In the genomic region with DNA sequence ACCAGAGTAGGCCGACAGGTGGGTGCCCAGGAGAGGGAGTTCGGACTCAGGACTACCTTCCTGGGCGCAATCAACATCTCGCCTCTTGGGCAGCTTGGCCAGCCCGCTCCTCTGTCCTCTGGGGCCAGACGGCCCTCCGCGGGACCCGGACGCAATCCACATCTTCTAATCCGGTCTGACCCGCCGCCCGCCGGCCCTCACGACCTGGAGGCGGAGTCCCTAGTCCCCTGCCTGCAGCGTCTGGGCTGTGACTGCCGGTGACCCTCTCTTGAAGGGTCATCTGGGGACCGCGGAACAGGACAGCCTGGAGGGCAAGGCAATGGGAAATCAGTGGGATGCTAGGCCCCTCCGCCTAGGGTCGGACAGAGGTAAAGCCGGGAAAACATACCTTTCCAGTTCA, we compare ENCODE assay signal across 9 mouse cellular contexts. TPM values are rescaled to one million over a fixed set of nuclear protein-coding genes. Genes with fewer than 3 reads are reported as not detected.
A peak's percentile ranks its signal among the peaks of the same experiment; 100 is the strongest.
DNase-seq lines count a peak whose midpoint lies in the region; ATAC-seq and TF ChIP-seq lines count a peak whose summit lies in the region.
"Had no signal": no experiment of that assay in that cellular context is flagged by ENCODE, and none has a peak within 500 bp of the region (broad histone marks: within the 10 kb centered on the region; RNA-seq: fewer than 3 reads in every experiment).

No protein-coding gene starts in this region.

- no peak for TF ChIP-seq EP300 in liver, embryonic 14.5 days (IDR thresholded peaks at IDR 0.05; ENCODE audit: low read depth)

- peaks cover 4% of the 10 kb centered on the region; the same call in 1 of the 2 replicates for H3K4me1 ChIP-seq in kidney, postnatal 0 days (replicated peaks; ENCODE audit: insufficient read depth, low read length)
- H3K4me1 ChIP-seq in liver, embryonic 14.5 days (replicated peaks; ENCODE audit: control insufficient read depth in 2 of 2, insufficient read depth in 2 of 2, low read length in 1 of 2): peaks cover 11 to 18% of the 10 kb centered on the region in 2 experiments

- no peaks in the 10 kb centered on the region for H3K9me3 ChIP-seq in kidney, postnatal 0 days (replicated peaks; ENCODE audit: low read length)
- no peaks in the 10 kb centered on the region for H3K9me3 ChIP-seq in liver, embryonic 14.5 days (ENCODE audit: control insufficient read depth, low read length)
- H3K9me3 ChIP-seq: G1E had no signal

- no peak overlapping the region for H3K9ac ChIP-seq in kidney, postnatal 0 days (ENCODE audit: low read depth, low read length)
- no peak overlapping the region for H3K9ac ChIP-seq in liver, embryonic 14.5 days (replicated peaks)

- ATAC-seq in kidney, postnatal 0 days (replicated peaks; ENCODE audit: low FRiP score, low read depth): no peak
- no peak for ATAC-seq in liver, embryonic 14.5 days (ENCODE audit: insufficient read depth)
- no peak for ATAC-seq in erythroblast, adult 5-6 weeks (replicated peaks; ENCODE audit: low FRiP score, poor library complexity, severe bottlenecking)

- peak overlapping the region; percentile 81 for H3K4me2 ChIP-seq in kidney, postnatal 0 days (ENCODE audit: low read length)
- H3K4me2 ChIP-seq in liver, embryonic 14.5 days (ENCODE audit: low read depth): peak overlapping the region; percentile 71

- 7% methylated on average over 23 of the region's 24 CpGs for WGBS in kidney, postnatal 0 days
- 12% methylated on average over 23 of the region's 24 CpGs for WGBS in liver, embryonic 14.5 days (ENCODE audit: insufficient replicate concordance)

- no peaks in the 10 kb centered on the region for H3K36me3 ChIP-seq in kidney, postnatal 0 days (ENCODE audit: insufficient read depth, low read length)
- no peaks in the 10 kb centered on the region for H3K36me3 ChIP-seq in liver, embryonic 14.5 days (replicated peaks; ENCODE audit: control insufficient read depth, insufficient read depth, low read depth)
- H3K36me3 ChIP-seq: G1E had no signal

- TF ChIP-seq CTCF in kidney, postnatal 0 days (IDR thresholded peaks at IDR 0.05; ENCODE audit: low read depth): no peak
- TF ChIP-seq CTCF in liver, embryonic 14.5 days (IDR thresholded peaks at IDR 0.05; ENCODE audit: low read depth): no peak

- DNase-seq in kidney, postnatal 0 days (ENCODE audit: low spot score): no peak
- DNase-seq in kidney, adult 8-10 months: no peak
- DNase-seq in embryo, embryonic 11 days: peak; percentile 41
- DNase-seq in heart, postnatal 4 days: peak; percentile 25
- DNase-seq in liver, embryonic 14.5 days (ENCODE audit: low read depth in 3 of 3, low spot score in 3 of 3): no peak
- no peak for DNase-seq in right cerebral cortex, adult 2 months (ENCODE audit: low spot score in 2 of 2)
- DNase-seq in cerebellum, postnatal 36 days: no peak

- H3K27ac ChIP-seq in kidney, postnatal 0 days: no peak overlapping the region
- H3K27ac ChIP-seq in liver, embryonic 14.5 days: no peak overlapping the region

- H3K4me3 ChIP-seq in kidney, postnatal 0 days (replicated peaks; ENCODE audit: low read depth, low read length): 0 out of 2 replicates have a peak overlapping the region, but pooled peaks have one; percentile 7
- H3K4me3 ChIP-seq in liver, embryonic 14.5 days (ENCODE audit: insufficient read depth in 1 of 2, low read depth in 2 of 2, low read length in 2 of 2): no peak overlapping the region

- peaks cover 24% of the 10 kb centered on the region for H3K27me3 ChIP-seq in kidney, postnatal 0 days (ENCODE audit: insufficient read depth, low read length)
- H3K27me3 ChIP-seq in liver, embryonic 14.5 days (ENCODE audit: control insufficient read depth, insufficient read depth, low read length): peaks cover 42% of the 10 kb centered on the region

RNA-seq across cellular contexts. Expression of gene Nodal, which starts 1.4 kb away (rescaled TPM):
- polyA plus RNA-seq in kidney, postnatal 0 days (2015; fragmentation: Nextera tagmentation; extraction: Ambion mirVana): 0.36 and 0.45 TPM in 2 replicates
- total RNA-seq in heart, postnatal 4 days (2021): under 1 TPM; 0.24 to 0.32 TPM
- 0.58 and 0.64 TPM in 2 replicates for polyA plus RNA-seq in liver, embryonic 14.5 days (2012; rRNA removed)
- polyA plus RNA-seq in liver, embryonic 14.5 days (2014; fragmentation: Nextera tagmentation; extraction: Ambion mirVana): 0.57 and 0.72 TPM in 2 replicates
- not detected in 2 replicates for total RNA-seq in erythroblast, adult 5-6 weeks (2015; ENCODE audit: low replicate concordance)
- total RNA-seq in erythroblast, adult 5-6 weeks (2017; ENCODE audit: low replicate concordance): not detected in 2 replicates
- total RNA-seq: G1E had no signal
- polyA plus RNA-seq: G1E had no signal

RNA-seq across cellular contexts. Expression of gene Eif4ebp2, which starts 33.3 kb away (rescaled TPM):
- 72.2 and 75.0 TPM in 2 replicates for polyA plus RNA-seq in kidney, postnatal 0 days (2015; fragmentation: Nextera tagmentation; extraction: Ambion mirVana)
- total RNA-seq in heart, postnatal 4 days (2021): 10 to 100 TPM; 95.4 to 95.9 TPM
- polyA plus RNA-seq in liver, embryonic 14.5 days (2012; rRNA removed): 17.6 and 23.1 TPM in 2 replicates
- polyA plus RNA-seq in liver, embryonic 14.5 days (2014; fragmentation: Nextera tagmentation; extraction: Ambion mirVana): 24.3 and 25.3 TPM in 2 replicates
- total RNA-seq in erythroblast, adult 5-6 weeks (2015; ENCODE audit: low replicate concordance): 67.2 and 101 TPM in 2 replicates
- total RNA-seq in erythroblast, adult 5-6 weeks (2017; ENCODE audit: low replicate concordance): 13.8 and 14.2 TPM in 2 replicates

RNA-seq across cellular contexts. Expression of gene Pald1, which starts 35.8 kb away (rescaled TPM):
- 20.2 and 24.8 TPM in 2 replicates for polyA plus RNA-seq in kidney, postnatal 0 days (2015; fragmentation: Nextera tagmentation; extraction: Ambion mirVana)
- 10 to 100 TPM; 38.1 to 38.9 TPM for total RNA-seq in heart, postnatal 4 days (2021)
- 3.5 and 4.4 TPM in 2 replicates for polyA plus RNA-seq in liver, embryonic 14.5 days (2012; rRNA removed)
- polyA plus RNA-seq in liver, embryonic 14.5 days (2014; fragmentation: Nextera tagmentation; extraction: Ambion mirVana): 3.8 and 4.0 TPM in 2 replicates
- total RNA-seq in erythroblast, adult 5-6 weeks (2015; ENCODE audit: low replicate concordance): not detected in 2 replicates
- total RNA-seq in erythroblast, adult 5-6 weeks (2017; ENCODE audit: low replicate concordance): not detected in 2 replicates
- total RNA-seq: G1E had no signal

RNA-seq across cellular contexts. Expression of gene Lrrc20, which starts 56.5 kb away (rescaled TPM):
- 5.7 and 6.4 TPM in 2 replicates for polyA plus RNA-seq in kidney, postnatal 0 days (2015; fragmentation: Nextera tagmentation; extraction: Ambion mirVana)
- 10 to 100 TPM; 16.4 to 17.1 TPM for total RNA-seq in heart, postnatal 4 days (2021)
- 6.2 and 6.4 TPM in 2 replicates for polyA plus RNA-seq in liver, embryonic 14.5 days (2012; rRNA removed)
- polyA plus RNA-seq in liver, embryonic 14.5 days (2014; fragmentation: Nextera tagmentation; extraction: Ambion mirVana): 6.1 and 7.7 TPM in 2 replicates
- total RNA-seq in erythroblast, adult 5-6 weeks (2015; ENCODE audit: low replicate concordance): 1.3 and 2.1 TPM in 2 replicates
- 0.70 and 3.2 TPM in 2 replicates for total RNA-seq in erythroblast, adult 5-6 weeks (2017; ENCODE audit: low replicate concordance)

Comparison
In these comparisons a context has a peak if more than half of its experiments do, and no peak if none do; other contexts are left out.
1. DNase-seq: peak in embryo, embryonic 11 days (single experiment) and heart, postnatal 4 days (single experiment); none in kidney, postnatal 0 days (single experiment), kidney, adult 8-10 months (0 of 2), liver, embryonic 14.5 days (0 of 3), right cerebral cortex, adult 2 months (0 of 2) and cerebellum, postnatal 36 days (0 of 2).
2. RNA of gene Pald1, which starts 35.8 kb away (total RNA-seq): 38.1 to 38.9 TPM in heart, postnatal 4 days; not detected in erythroblast, adult 5-6 weeks; every median in the first group is over 10 times any median in the second.